In genomic region chr7:44520990-44521389, GRCm38 (mm10) we compare ENCODE assay signal across 19 mouse cellular contexts. TPM values are rescaled to one million over a fixed set of nuclear protein-coding genes. Genes with fewer than 3 reads are reported as not detected.
"Had no signal": no experiment of that assay in that cellular context is flagged by ENCODE, and none has a peak within 500 bp of the region (broad histone marks: within the 10 kb centered on the region; RNA-seq: fewer than 3 reads in every experiment).

No protein-coding gene starts in this region.

- H3K36me3 ChIP-seq: heart, embryonic 10.5 days; heart, embryonic 12.5 days; hindbrain, embryonic 13.5 days; hindbrain, embryonic 15.5 days; intestine, embryonic 15.5 days; limb, embryonic 13.5 days; limb, embryonic 15.5 days; liver, embryonic 12.5 days had no signal

- ATAC-seq: inflammation-experienced regulatory T-cells, adult 6 months; intestine, postnatal 0 days; liver, embryonic 12.5 days had no signal

- H3K4me3 ChIP-seq: hindbrain, embryonic 13.5 days; hindbrain, embryonic 15.5 days; intestine, embryonic 15.5 days; layer of hippocampus, adult 2 months; limb, embryonic 15.5 days; liver, embryonic 12.5 days had no signal

- H3K9ac ChIP-seq: hindbrain, embryonic 15.5 days; intestine, embryonic 15.5 days; limb, embryonic 15.5 days; liver, embryonic 12.5 days; liver, embryonic 14.5 days had no signal

- H3K27ac ChIP-seq: heart, embryonic 10.5 days; hindbrain, embryonic 13.5 days; hindbrain, embryonic 15.5 days; intestine, embryonic 15.5 days; layer of hippocampus, adult 2 months; limb, embryonic 13.5 days; limb, embryonic 15.5 days; liver, embryonic 12.5 days; liver, embryonic 14.5 days had no signal

- H3K9me3 ChIP-seq: heart, embryonic 10.5 days; hindbrain, embryonic 13.5 days; hindbrain, embryonic 15.5 days; intestine, embryonic 15.5 days; limb, embryonic 13.5 days; limb, embryonic 15.5 days; liver, embryonic 12.5 days had no signal

RNA-seq across cellular contexts. Expression of gene Mybpc2, which starts 3.5 kb away (rescaled TPM):
- total RNA-seq: granulocyte monocyte progenitor cell, adult 5-6 weeks; layer of hippocampus, adult 2 months; layer of hippocampus, postnatal 25 days; left cerebral cortex, postnatal 25 days had no signal
- polyA plus RNA-seq: inflammation-experienced regulatory T-cells, adult 6 months; liver, adult 2 months; liver, embryonic 12.5 days; liver, embryonic 14.5 days had no signal

RNA-seq across cellular contexts. Expression of gene Spib, which starts 10.9 kb away (rescaled TPM):
- total RNA-seq: granulocyte monocyte progenitor cell, adult 5-6 weeks had no signal
- polyA plus RNA-seq: heart, embryonic 12.5 days; heart, embryonic 14.5 days; hindbrain, embryonic 11.5 days; hindbrain, embryonic 13.5 days; hindbrain, embryonic 15.5 days; kidney, embryonic 14.5 days; liver, embryonic 12.5 days had no signal
